8 mouse cellular contexts compared by ENCODE assay signal in the genomic region with DNA sequence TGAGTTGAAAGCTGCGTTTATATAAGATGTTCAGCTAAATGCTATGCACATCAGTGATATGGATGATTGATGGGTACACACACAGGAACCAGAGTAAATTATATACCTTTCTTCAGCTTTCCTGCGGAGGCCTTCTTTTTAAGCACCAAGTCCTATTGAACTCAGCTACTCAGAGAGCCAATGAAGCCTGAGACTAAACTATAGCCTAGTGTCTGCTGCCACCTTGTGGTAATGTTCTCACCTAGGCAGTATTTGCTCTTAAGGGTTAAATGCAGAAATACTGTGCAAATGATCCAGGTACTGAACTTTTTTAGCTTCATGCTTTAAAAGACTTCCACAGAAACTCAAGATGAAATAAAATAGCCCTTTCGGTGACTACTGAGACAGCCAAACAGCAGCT. TPM values are rescaled to one million over a fixed set of nuclear protein-coding genes. Genes with fewer than 3 reads are reported as not detected.
DNase-seq lines count a peak whose midpoint lies in the region; ATAC-seq and TF ChIP-seq lines count a peak whose summit lies in the region.

No protein-coding gene starts in this region.

- TF ChIP-seq POLR2A in thymus, adult 2 months (IDR thresholded peaks at IDR 0.05; ENCODE audit: control insufficient read depth, extremely low read depth, insufficient read depth, low read length, poor library complexity), result no peak

- no peak overlapping the region for H3K27ac ChIP-seq in thymus, adult 2 months (ENCODE audit: control insufficient read depth, insufficient read depth, low read length)
- no peak overlapping the region for H3K27ac ChIP-seq in hindbrain, postnatal 0 days
- no peak overlapping the region for H3K27ac ChIP-seq in midbrain, embryonic 13.5 days
- H3K27ac ChIP-seq in stomach, embryonic 14.5 days (ENCODE audit: low read length), result no peak overlapping the region

- ATAC-seq in hindbrain, postnatal 0 days, result peak; percentile 82
- peak; percentile 88 for ATAC-seq in midbrain, embryonic 13.5 days
- ATAC-seq in stomach, embryonic 14.5 days (ENCODE audit: insufficient number of reproducible peaks, insufficient read depth, low FRiP score, low read depth), result peak; percentile 53; the same call in 1 of the 2 replicates

- TF ChIP-seq CTCF in thymus, adult 2 months (IDR thresholded peaks at IDR 0.05; ENCODE audit: borderline replicate concordance, control insufficient read depth, extremely low read depth, insufficient read depth, low read length, poor library complexity), result no peak
- TF ChIP-seq CTCF in hindbrain, postnatal 0 days (IDR thresholded peaks at IDR 0.05; ENCODE audit: low read depth), result peak; percentile 91

- 46% methylated on average over 3 of the region's 3 CpGs for WGBS in thymus, adult 2 months
- WGBS in hindbrain, postnatal 0 days, result 34% methylated on average over 3 of the region's 3 CpGs
- WGBS in midbrain, embryonic 13.5 days, result 40% methylated on average over 3 of the region's 3 CpGs
- whole genome bisulfite sequencing in stomach, embryonic 14.5 days, result 28% methylated on average over 3 of the region's 3 CpGs

- H3K4me3 ChIP-seq in thymus, adult 2 months (ENCODE audit: control insufficient read depth, insufficient read depth, low read length), result no peak overlapping the region
- H3K4me3 ChIP-seq in hindbrain, postnatal 0 days (ENCODE audit: low read length), result no peak overlapping the region
- no peak overlapping the region for H3K4me3 ChIP-seq in midbrain, embryonic 13.5 days (replicated peaks)
- no peak overlapping the region for H3K4me3 ChIP-seq in stomach, embryonic 14.5 days (ENCODE audit: low read depth, low read length)

- no peak overlapping the region for H3K4me2 ChIP-seq in hindbrain, postnatal 0 days (ENCODE audit: low read depth, low read length)
- no peak overlapping the region for H3K4me2 ChIP-seq in midbrain, embryonic 13.5 days (replicated peaks)
- H3K4me2 ChIP-seq in stomach, embryonic 14.5 days (replicated peaks; ENCODE audit: low read depth, low read length), result no peak overlapping the region

- no peaks in the 10 kb centered on the region for H3K9me3 ChIP-seq in hindbrain, postnatal 0 days (ENCODE audit: low read length)
- H3K9me3 ChIP-seq in midbrain, embryonic 13.5 days, result no peaks in the 10 kb centered on the region
- no peaks in the 10 kb centered on the region for H3K9me3 ChIP-seq in stomach, embryonic 14.5 days (ENCODE audit: control insufficient read depth, low read depth, low read length)

- H3K36me3 ChIP-seq in thymus, adult 2 months (ENCODE audit: control insufficient read depth, insufficient read depth, low read length), result no peaks in the 10 kb centered on the region
- no peaks in the 10 kb centered on the region for H3K36me3 ChIP-seq in hindbrain, postnatal 0 days (ENCODE audit: insufficient read depth, low read length)
- no peaks in the 10 kb centered on the region for H3K36me3 ChIP-seq in midbrain, embryonic 13.5 days
- H3K36me3 ChIP-seq in stomach, embryonic 14.5 days (ENCODE audit: control insufficient read depth, insufficient read depth, low read length), result no peaks in the 10 kb centered on the region

- peak; percentile 45 for DNase-seq in thymus, adult 2 months
- DNase-seq in thymus, postnatal 36 days, result no peak
- peak; percentile 92 for DNase-seq in brain, adult 2 months (ENCODE audit: low read depth, low spot score)
- peak; percentile 62 for DNase-seq in fibroblast of lung, adult 2 months (ENCODE audit: low read depth)
- DNase-seq in hindbrain, postnatal 0 days (ENCODE audit: low spot score), result peak; percentile 94
- peak; percentile 20 to 43 for DNase-seq in layer of hippocampus, postnatal 36 days

- no peaks in the 10 kb centered on the region for H3K4me1 ChIP-seq in thymus, adult 2 months (replicated peaks; ENCODE audit: control insufficient read depth, insufficient read depth, low read length)
- H3K4me1 ChIP-seq in hindbrain, postnatal 0 days (ENCODE audit: insufficient read depth, low read length), result no peaks in the 10 kb centered on the region
- no peaks in the 10 kb centered on the region for H3K4me1 ChIP-seq in midbrain, embryonic 13.5 days (replicated peaks)
- no peaks in the 10 kb centered on the region for H3K4me1 ChIP-seq in stomach, embryonic 14.5 days (ENCODE audit: control insufficient read depth, insufficient read depth, low read length)

- no peaks in the 10 kb centered on the region for H3K27me3 ChIP-seq in thymus, adult 2 months (ENCODE audit: control insufficient read depth, insufficient read depth, low read length)
- H3K27me3 ChIP-seq in hindbrain, postnatal 0 days (ENCODE audit: insufficient read depth, low read length), result no peaks in the 10 kb centered on the region
- H3K27me3 ChIP-seq in midbrain, embryonic 13.5 days, result no peaks in the 10 kb centered on the region
- no peaks in the 10 kb centered on the region for H3K27me3 ChIP-seq in stomach, embryonic 14.5 days (ENCODE audit: control insufficient read depth, insufficient read depth, low read length)

- no peak overlapping the region for H3K9ac ChIP-seq in hindbrain, postnatal 0 days (replicated peaks; ENCODE audit: low read length)
- no peak overlapping the region for H3K9ac ChIP-seq in midbrain, embryonic 13.5 days (replicated peaks)
- no peak overlapping the region for H3K9ac ChIP-seq in stomach, embryonic 14.5 days (replicated peaks; ENCODE audit: low read depth, low read length)

RNA-seq across cellular contexts. Expression of gene Gm281, which starts 3.4 kb away (rescaled TPM):
- 0.10 and 0.15 TPM in 2 replicates for polyA plus RNA-seq in thymus, adult 2 months (2012; rRNA removed)
- not detected in 2 replicates for total RNA-seq in hindbrain, postnatal 0 days (2014; rRNA removed)
- polyA plus RNA-seq in hindbrain, postnatal 0 days (2015; fragmentation: Nextera tagmentation; extraction: Ambion mirVana), result not detected in 2 replicates
- total RNA-seq in layer of hippocampus, postnatal 36 days (2021), result not detected
- not detected in 2 replicates for polyA plus RNA-seq in midbrain, embryonic 13.5 days (2015; fragmentation: Nextera tagmentation; extraction: Ambion mirVana)
- 0.08 TPM in 1 of 2 replicates, not detected in the other for polyA plus RNA-seq in stomach, embryonic 14.5 days (2014; fragmentation: Nextera tagmentation; extraction: Ambion mirVana)

RNA-seq across cellular contexts. Expression of gene Atxn7, which starts 43.6 kb away (rescaled TPM):
- polyA plus RNA-seq in thymus, adult 2 months (2012; rRNA removed), result 51.1 and 55.1 TPM in 2 replicates
- total RNA-seq in hindbrain, postnatal 0 days (2014; rRNA removed), result 9.4 and 11.7 TPM in 2 replicates
- 2.9 and 3.6 TPM in 2 replicates for polyA plus RNA-seq in hindbrain, postnatal 0 days (2015; fragmentation: Nextera tagmentation; extraction: Ambion mirVana)
- 10 to 100 TPM; 29.0 to 32.6 TPM for total RNA-seq in layer of hippocampus, postnatal 36 days (2021)
- polyA plus RNA-seq in midbrain, embryonic 13.5 days (2015; fragmentation: Nextera tagmentation; extraction: Ambion mirVana), result 3.4 and 3.8 TPM in 2 replicates
- polyA plus RNA-seq in stomach, embryonic 14.5 days (2014; fragmentation: Nextera tagmentation; extraction: Ambion mirVana), result 7.2 and 8.1 TPM in 2 replicates

RNA-seq across cellular contexts. Expression of gene Thoc7, which starts 44.0 kb away (rescaled TPM):
- polyA plus RNA-seq in thymus, adult 2 months (2012; rRNA removed), result 25.0 and 33.4 TPM in 2 replicates
- 38.1 and 46.5 TPM in 2 replicates for total RNA-seq in hindbrain, postnatal 0 days (2014; rRNA removed)
- 211 and 226 TPM in 2 replicates for polyA plus RNA-seq in hindbrain, postnatal 0 days (2015; fragmentation: Nextera tagmentation; extraction: Ambion mirVana)
- 100 to 1,000 TPM in 1 of 2 experiments, 10 to 100 TPM in 1; 93.8 to 101 TPM for total RNA-seq in layer of hippocampus, postnatal 36 days (2021)
- polyA plus RNA-seq in midbrain, embryonic 13.5 days (2015; fragmentation: Nextera tagmentation; extraction: Ambion mirVana), result 196 and 215 TPM in 2 replicates
- 193 and 195 TPM in 2 replicates for polyA plus RNA-seq in stomach, embryonic 14.5 days (2014; fragmentation: Nextera tagmentation; extraction: Ambion mirVana)

Comparison
In these comparisons a context has a peak if more than half of its experiments do, and no peak if none do; other contexts are left out.
1. DNase-seq: peak in thymus, adult 2 months (single experiment), brain, adult 2 months (single experiment), fibroblast of lung, adult 2 months (single experiment), hindbrain, postnatal 0 days (single experiment) and layer of hippocampus, postnatal 36 days (2 of 2); none in thymus, postnatal 36 days (0 of 2).
2. Peak in every context shown above with its lines, with median percentiles within 50 percentile points of each other: ATAC-seq.